Mouse (Mus musculus) hindbrain, embryonic 15.5 days (tissue): ENCODE data around the gene Prr5l. TPM values are rescaled to one million over a fixed set of nuclear protein-coding genes. Genes with fewer than 3 reads are reported as not detected.

ENCODE experiments used
- ATAC-seq: fragments of 200-750 bp; cut with Nextera tagmentation; 2 replicates; pipeline ENCODE4 v1.8.0; 2017; ENCODE audit warnings: low read depth, moderate number of reproducible peaks, moderate TSS enrichment; ENCODE audit not compliant: low FRiP score
- H3K27ac ChIP-seq: fragments of 300-500 bp; sonication (generic); replicated peaks from 2 replicates; pipeline ENCODE4 v1.5.1; 2015; ENCODE audit warnings: mild to moderate bottlenecking, inconsistent platforms
- H3K27me3 ChIP-seq: fragments of 300-500 bp; sonication (generic); 2 replicates; pipeline ENCODE4 v1.6.1; 2015; ENCODE audit warnings: control low read depth, inconsistent platforms
- H3K36me3 ChIP-seq: fragments of 300-500 bp; sonication (generic); 2 replicates; pipeline ENCODE4 v1.6.1; 2015; ENCODE audit warnings: control low read depth, inconsistent platforms
- H3K4me1 ChIP-seq: fragments of 300-500 bp; sonication (generic); replicated peaks from 2 replicates; pipeline ENCODE4 v1.6.1; 2015; ENCODE audit warnings: control low read depth, inconsistent platforms
- H3K4me2 ChIP-seq: fragments of 300-500 bp; sonication (generic); 2 replicates; pipeline ENCODE4 v1.6.1; 2015; ENCODE audit warnings: moderate library complexity, mild to moderate bottlenecking, inconsistent platforms
- H3K4me3 ChIP-seq: fragments of 300-500 bp; sonication (generic); 2 replicates; pipeline ENCODE4 v1.5.1; 2015; ENCODE audit warnings: mild to moderate bottlenecking, inconsistent platforms
- H3K9ac ChIP-seq: fragments of 300-500 bp; sonication (generic); 2 replicates; pipeline ENCODE4 v1.6.1; 2015; ENCODE audit warnings: inconsistent platforms
- H3K9me3 ChIP-seq: fragments of 300-500 bp; sonication (generic); 2 replicates; pipeline ENCODE4 v1.6.1; 2016; ENCODE audit warnings: control low read depth, inconsistent platforms
- WGBS: fragments of 180-500 bp; shearing (Covaris S2); methylation state at CpG from one replicate; pipeline ENCODE4 v1.1.7; 2015; 5-methylcytosine and 5-hydroxymethylcytosine counted together
- polyA plus RNA-seq: library from polyadenylated mRNA; unstranded; fragments of >200 nt; fragmentation: Nextera tagmentation; extraction: Ambion mirVana; gene quantifications from 2 replicates; pipeline ENCODE4 v1.2.1, GENCODE M21; 2015

The Prr5l gene
- polyA plus RNA-seq, 1 experiment from 2014 or later: 5.9 TPM

DNA sequence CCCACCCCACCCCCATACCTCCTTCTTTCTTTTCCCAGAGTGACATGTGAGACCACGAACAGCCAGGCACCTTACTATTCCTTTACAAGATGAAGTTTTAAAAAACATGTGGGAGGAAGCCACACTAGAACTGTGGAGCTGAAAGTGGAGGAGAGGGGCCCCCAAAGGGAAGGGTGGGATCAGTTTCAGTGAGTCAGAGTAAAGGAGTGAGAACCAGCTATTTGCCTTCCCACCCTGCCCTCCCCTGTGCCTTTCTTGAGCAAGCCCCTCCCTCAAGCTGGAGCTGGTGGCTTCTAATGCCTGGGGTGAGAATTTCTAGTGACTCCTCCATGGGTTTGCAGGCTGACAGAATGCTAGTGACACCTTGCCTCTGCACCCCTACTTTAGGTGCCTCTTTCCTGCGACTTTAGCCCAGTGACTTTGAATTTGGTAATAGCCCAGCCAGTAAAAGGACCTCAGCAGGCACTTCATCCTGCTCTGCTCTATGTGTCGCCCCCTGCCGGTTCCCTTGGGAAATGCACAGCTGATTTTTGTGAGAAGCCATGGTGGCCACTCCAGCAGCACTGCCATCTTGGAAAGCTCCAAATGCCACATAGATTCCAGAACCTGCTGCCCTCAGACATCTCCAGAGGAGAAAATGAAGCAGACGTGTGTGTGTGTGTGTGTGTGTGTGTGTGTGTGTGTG lies 67.4 kb downstream of the Prr5l start:
- Histone ChIP-seq H3K36me3 (no peaks in the 10 kb centered on the region), H3K27ac (no peak overlapping the region), H3K4me1 (no peaks in the 10 kb centered on the region), H3K27me3 (no peaks in the 10 kb centered on the region), H3K4me2 (no peak overlapping the region), H3K9ac (no peak overlapping the region), H3K9me3 (no peaks in the 10 kb centered on the region), H3K4me3 (no peak overlapping the region)
- WGBS: 42% methylated on average over 5 of the region's 5 CpGs
- ATAC-seq: no peak

DNA sequence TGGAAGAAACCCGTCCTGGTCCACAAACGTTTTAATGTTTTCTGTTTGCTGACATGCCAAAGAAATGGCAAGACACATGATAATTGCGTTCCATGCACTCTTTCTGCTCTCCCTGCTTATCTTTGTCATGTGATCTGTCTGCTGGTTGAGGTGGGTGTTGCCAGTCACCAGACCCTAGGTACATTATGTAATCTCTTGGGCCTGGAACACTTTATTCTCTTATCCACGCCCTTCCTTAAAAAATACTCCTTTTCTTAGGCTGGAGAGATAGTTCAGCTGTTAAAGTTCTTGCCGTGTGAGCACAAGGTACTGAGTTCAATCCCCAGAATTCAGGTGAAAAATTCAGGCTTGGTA lies 68.6 kb downstream of the Prr5l start:
- Histone ChIP-seq H3K4me2 (no peak overlapping the region), H3K9ac (no peak overlapping the region), H3K9me3 (no peaks in the 10 kb centered on the region), H3K27me3 (no peaks in the 10 kb centered on the region), H3K4me1 (no peaks in the 10 kb centered on the region), H3K36me3 (no peaks in the 10 kb centered on the region), H3K27ac (no peak overlapping the region), H3K4me3 (no peak overlapping the region)
- WGBS: 83% methylated on average over 5 of the region's 5 CpGs
- ATAC-seq: no peak

DNA sequence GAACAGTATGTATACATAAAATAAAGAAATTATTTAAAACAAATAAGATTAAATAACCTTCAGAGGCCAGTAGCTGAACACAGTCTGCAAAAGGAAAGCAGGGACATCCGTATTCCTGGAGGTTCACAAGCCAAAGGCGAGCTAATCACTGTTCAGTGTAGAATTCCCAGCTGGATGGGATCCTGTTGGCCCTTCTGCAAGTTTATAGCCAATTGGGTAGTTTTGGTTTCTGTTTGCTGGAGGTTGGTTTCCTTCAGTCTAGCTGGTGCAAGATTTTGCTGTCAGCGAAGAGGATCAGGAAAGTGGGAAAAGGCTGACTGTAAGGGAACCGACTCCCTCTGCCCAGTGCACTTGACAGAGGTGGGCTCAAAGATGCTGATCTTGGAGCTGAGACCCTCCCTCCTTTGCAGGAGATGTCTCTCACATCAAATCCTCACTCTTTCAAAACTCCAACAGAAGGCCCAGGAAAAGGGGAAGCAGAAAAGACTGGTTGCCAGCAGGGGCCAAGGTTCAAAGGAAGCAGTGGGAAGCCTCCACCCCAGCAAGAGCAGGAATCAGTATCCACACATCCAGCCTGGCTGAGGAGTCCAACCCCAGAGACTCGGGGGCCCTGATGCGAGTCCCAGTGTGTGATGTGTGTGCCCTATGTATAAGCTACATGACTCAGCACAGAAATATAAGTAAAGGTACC lies 69.1 kb downstream of the Prr5l start:
- 58% methylated on average over 6 of the region's 6 CpGs for WGBS
- H3K4me3 ChIP-seq: no peak overlapping the region
- H3K27me3 ChIP-seq: no peaks in the 10 kb centered on the region
- H3K36me3 ChIP-seq: no peaks in the 10 kb centered on the region
- no peaks in the 10 kb centered on the region for H3K9me3 ChIP-seq
- no peak overlapping the region for H3K27ac ChIP-seq
- no peaks in the 10 kb centered on the region for H3K4me1 ChIP-seq
- H3K9ac ChIP-seq: no peak overlapping the region
- no peak overlapping the region for H3K4me2 ChIP-seq
- ATAC-seq: no peak

DNA sequence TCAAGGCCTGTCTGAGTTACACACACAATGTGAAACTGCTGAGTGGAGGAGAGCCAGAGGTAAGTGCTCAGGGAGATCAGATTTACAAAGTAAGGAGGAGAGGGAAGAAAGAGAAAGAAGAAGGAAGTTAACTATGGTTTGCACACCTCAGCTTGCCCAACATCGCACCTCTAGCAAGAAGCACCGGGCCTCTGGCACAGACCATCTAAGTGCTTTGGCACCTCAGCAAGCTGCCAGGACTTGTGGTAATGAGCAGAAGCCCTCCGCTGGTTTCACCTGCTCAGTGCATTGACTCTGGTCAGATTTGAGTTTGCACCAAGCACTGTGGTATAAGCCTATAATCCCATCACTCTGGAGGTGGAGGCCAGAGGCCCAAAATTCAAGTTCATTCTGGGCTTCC lies 70.9 kb downstream of the Prr5l start:
- 92% methylated on average over 3 of the region's 3 CpGs for WGBS
- H3K27me3 ChIP-seq: no peaks in the 10 kb centered on the region
- H3K9ac ChIP-seq: no peak overlapping the region

DNA sequence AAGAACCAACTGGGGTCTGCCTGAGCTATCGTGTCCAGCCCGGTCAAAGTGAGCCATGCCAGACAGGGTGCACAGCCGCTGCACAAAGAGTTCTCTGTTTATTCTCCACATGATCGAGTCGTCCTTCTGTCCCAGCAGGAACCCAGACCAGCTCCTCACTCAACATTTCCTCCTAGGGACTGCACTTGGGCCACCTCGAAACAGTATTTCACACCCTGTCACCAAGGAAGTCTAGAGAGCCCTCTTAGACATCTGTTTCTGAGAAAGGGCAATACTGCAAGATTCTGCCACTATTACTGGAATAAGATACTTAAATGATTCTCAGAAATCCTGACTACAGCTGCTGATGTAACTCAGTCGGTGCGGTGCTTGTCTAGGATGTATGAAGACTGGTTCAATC lies 72.1 kb downstream of the Prr5l start:
- Histone ChIP-seq H3K4me1 (no peaks in the 10 kb centered on the region), H3K36me3 (no peaks in the 10 kb centered on the region), H3K9ac (no peak overlapping the region), H3K9me3 (no peaks in the 10 kb centered on the region), H3K27ac (no peak overlapping the region), H3K4me3 (no peak overlapping the region), H3K27me3 (no peaks in the 10 kb centered on the region), H3K4me2 (no peak overlapping the region)
- ATAC-seq: no peak
- WGBS: 67% methylated on average over 8 of the region's 8 CpGs

More for the DNA sequence above, 70.9 kb downstream of the Prr5l start:
- Histone ChIP-seq H3K9me3 (no peaks in the 10 kb centered on the region), H3K27ac (no peak overlapping the region), H3K36me3 (no peaks in the 10 kb centered on the region), H3K4me3 (no peak overlapping the region), H3K4me2 (no peak overlapping the region), H3K4me1 (no peaks in the 10 kb centered on the region)
- ATAC-seq: no peak

DNA sequence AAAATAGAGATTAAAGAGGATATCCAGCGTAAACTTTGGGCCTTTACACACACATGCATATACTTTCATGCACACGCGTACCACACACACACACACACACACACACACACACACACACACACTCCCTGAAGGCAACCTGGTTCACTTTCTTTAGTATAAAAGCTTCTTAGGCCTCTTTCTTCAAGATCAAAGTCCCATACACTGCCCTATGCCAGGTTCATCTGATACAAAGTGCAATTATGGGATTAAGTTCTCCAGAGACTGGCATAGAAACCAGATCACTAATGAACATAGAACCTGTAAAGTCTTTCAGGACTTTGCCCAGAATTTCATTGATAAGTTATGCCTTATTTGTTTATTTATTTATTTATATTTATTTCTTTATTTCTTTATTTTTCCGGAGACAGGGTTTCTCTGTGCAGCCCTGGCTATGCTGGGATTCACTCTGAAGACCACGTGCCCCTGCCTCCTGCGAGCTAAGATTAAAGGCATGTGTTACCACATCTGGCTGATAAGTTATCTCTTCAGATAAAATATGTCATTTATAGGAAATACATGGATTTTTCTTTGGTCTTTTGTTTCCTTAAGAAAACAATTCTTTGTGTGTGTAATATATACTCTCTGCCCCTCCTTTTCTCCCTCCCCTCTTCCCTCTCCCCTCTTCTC lies 73.1 kb downstream of the Prr5l start:
- Histone ChIP-seq H3K4me3 (no peak overlapping the region), H3K4me2 (no peak overlapping the region), H3K36me3 (no peaks in the 10 kb centered on the region), H3K27me3 (no peaks in the 10 kb centered on the region), H3K4me1 (no peaks in the 10 kb centered on the region), H3K9me3 (no peaks in the 10 kb centered on the region), H3K9ac (no peak overlapping the region), H3K27ac (no peak overlapping the region)
- WGBS: 96% methylated on average over 6 of the region's 6 CpGs
- no peak for ATAC-seq

DNA sequence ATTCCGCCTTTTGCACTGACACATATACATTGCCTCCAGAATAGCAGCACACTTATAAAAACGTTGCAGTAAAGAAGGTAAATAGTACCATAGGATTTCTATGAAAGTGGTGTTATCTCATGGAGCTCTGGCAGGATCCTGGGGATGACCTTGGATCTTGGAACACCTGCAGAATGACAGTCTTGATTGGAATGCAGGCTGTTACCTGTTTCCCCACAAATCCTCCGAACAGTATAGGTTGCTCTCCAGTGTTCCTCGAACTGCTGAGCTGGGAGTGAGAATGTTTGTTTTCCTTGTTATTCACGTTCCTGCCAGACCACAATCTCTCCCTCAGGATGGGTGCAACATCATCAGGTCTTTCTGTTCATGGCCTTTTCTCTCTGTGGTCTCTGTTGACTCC lies 75.1 kb downstream of the Prr5l start:
- 81% methylated on average over 5 of the region's 5 CpGs for WGBS
- H3K27ac ChIP-seq: no peak overlapping the region
- no peaks in the 10 kb centered on the region for H3K27me3 ChIP-seq
- no peaks in the 10 kb centered on the region for H3K36me3 ChIP-seq
- H3K9me3 ChIP-seq: no peaks in the 10 kb centered on the region
- H3K4me2 ChIP-seq: no peak overlapping the region
- no peak overlapping the region for H3K4me3 ChIP-seq
- ATAC-seq: no peak
- no peak overlapping the region for H3K9ac ChIP-seq
- H3K4me1 ChIP-seq: no peaks in the 10 kb centered on the region

DNA sequence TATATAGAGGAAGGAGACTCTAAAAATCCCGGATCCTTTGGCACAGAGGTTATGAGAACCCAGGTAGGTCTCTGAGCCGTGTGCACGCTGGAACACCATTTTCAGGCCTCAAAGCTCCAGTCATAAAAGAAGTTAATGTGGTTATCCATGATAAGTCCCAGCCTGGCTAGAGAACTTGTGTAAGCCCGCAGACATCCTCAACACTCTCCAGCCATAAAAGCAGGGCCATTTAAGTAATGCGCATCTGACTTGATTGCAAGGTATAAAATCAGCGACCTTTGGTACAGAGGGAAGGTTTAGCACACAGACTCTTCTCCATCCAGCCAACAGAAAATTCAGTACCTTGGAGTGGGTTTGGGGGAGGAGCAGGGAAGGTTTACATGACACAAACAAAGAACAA lies 80.6 kb downstream of the Prr5l start:
- no peaks in the 10 kb centered on the region for H3K36me3 ChIP-seq
- no peak overlapping the region for H3K27ac ChIP-seq
- H3K4me3 ChIP-seq: no peak overlapping the region
- peaks cover 6% of the 10 kb centered on the region for H3K27me3 ChIP-seq
- no peak for ATAC-seq
- WGBS: 93% methylated on average over 6 of the region's 6 CpGs
- H3K4me1 ChIP-seq: peaks cover 11% of the 10 kb centered on the region
- no peak overlapping the region for H3K9ac ChIP-seq
- H3K9me3 ChIP-seq: no peaks in the 10 kb centered on the region
- H3K4me2 ChIP-seq: no peak overlapping the region

DNA sequence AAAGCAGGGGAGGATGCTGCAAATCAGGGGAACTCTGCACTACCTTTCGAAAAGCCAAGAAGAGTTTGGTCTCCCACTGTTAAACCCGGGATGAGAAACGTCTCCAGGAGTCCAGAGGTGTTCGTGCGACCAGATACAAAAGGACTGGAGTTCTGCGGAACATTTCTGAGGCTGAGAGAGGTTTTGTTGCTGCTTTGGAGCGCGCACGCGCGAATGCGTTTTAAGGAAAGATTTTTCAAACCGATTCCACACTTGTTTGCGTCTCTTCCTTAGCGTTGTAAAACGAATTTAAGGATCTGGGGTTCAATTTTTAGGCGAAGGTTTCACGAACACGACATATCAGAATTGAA lies 85.0 kb downstream of the Prr5l start:
- Histone ChIP-seq H3K4me1 (peaks cover 27% of the 10 kb centered on the region), H3K36me3 (no peaks in the 10 kb centered on the region), H3K4me2 (peak overlapping the region; percentile 83), H3K9ac (peak overlapping the region; percentile 24), H3K9me3 (no peaks in the 10 kb centered on the region), H3K27me3 (peaks cover 27% of the 10 kb centered on the region), H3K4me3 (peak overlapping the region; percentile 47), H3K27ac (0 out of 2 replicates have a peak overlapping the region, but pooled peaks have one; percentile 44)
- ATAC-seq: no peak
- WGBS: 3% methylated on average over 19 of the region's 19 CpGs

DNA sequence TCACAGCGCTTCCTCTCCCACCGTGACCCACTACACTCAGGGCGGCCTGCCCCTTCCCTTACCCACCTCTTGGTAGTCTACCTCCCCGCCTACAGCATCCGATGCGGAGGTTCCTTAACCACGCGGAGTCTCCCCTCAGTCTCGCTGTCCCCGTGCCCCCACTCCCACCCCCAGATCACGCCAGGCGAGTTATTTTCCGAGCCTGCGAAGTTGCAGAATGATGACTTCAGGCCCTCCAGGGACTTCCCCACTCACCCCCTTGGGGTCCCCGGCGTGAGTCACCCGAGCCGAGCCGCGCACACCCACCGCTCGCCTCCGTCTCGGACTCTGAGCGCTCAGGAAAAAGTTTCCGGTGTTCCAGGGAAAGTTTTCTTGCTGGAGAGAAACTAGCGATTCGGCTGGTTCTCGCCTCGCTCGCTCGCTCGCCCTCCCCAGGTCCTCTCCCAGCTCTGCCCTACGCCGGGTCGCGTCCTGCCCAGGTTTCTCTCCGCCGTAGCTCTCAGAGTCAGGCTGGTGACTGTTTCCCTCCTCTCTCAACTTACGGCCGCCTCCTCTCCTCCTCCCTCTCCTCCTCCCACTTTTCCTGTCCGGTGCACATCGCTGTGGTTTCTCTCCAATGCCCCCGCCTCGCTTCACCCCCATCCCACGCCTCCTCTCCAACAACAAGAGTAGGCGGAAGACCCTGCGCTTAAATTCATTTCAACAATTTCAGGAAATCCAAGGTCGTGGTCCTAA lies 85.5 kb downstream of the Prr5l start:
- no peaks in the 10 kb centered on the region for H3K36me3 ChIP-seq
- peaks cover 27% of the 10 kb centered on the region for H3K27me3 ChIP-seq
- H3K27ac ChIP-seq: peak overlapping the region; percentile 44; the same call in 1 of the 2 replicates
- H3K4me2 ChIP-seq: peak overlapping the region; percentile 83
- H3K4me1 ChIP-seq: peaks cover 31% of the 10 kb centered on the region
- under 1% methylated on average over 48 of the region's 49 CpGs for WGBS
- peak overlapping the region; percentile 47 for H3K4me3 ChIP-seq
- no peaks in the 10 kb centered on the region for H3K9me3 ChIP-seq
- H3K9ac ChIP-seq: peak overlapping the region; percentile 28
- ATAC-seq: peak; percentile 58

DNA sequence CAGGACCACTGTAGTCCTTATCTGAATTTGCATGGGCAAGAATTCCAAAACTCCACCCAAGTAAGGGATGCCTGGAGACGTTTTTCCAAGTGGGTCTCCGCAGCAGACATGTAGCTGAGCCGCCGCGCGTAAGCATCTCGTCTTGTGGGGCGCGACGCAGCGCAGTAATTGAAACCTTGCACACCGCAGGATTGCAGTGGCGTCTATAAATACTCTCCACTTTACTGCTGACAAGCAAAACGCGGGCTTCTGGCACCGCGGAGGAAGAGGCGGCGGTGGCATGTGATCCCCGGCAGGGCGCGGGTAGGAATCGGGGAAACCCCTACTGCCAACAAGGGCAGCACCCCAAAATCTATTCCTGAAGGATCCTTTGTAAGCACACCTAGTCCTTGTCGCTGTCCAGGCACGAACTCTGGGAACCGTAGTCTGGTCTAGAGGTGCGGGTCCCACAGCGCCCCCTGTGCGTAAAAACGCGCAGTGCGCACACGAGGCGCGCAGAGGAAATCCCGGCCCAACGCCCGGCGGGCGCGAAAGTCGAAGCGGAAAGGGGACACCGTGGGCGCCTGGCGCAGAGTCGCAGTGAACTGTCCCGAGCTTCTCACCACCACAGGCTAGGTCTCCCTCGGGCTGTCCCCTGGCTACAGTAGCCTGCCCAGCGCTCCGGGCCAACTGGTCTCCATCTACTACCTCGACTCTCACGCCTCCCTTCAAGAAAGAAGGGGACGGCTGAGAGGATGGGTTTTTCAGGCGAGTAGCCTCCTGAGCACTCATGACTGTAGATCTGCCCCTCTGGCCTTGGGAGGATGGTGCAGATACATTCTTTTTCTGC lies 86.3 kb downstream of the Prr5l start:
- peak overlapping the region; percentile 28 for H3K9ac ChIP-seq
- peak overlapping the region; percentile 47 for H3K4me3 ChIP-seq
- peak overlapping the region; percentile 44; the same call in 1 of the 2 replicates for H3K27ac ChIP-seq
- H3K27me3 ChIP-seq: peaks cover 27% of the 10 kb centered on the region
- WGBS: 1% methylated on average over 55 of the region's 55 CpGs
- H3K9me3 ChIP-seq: no peaks in the 10 kb centered on the region
- H3K36me3 ChIP-seq: no peaks in the 10 kb centered on the region
- peak; percentile 72 for ATAC-seq
- H3K4me1 ChIP-seq: peaks cover 32% of the 10 kb centered on the region
- peak overlapping the region; percentile 83 for H3K4me2 ChIP-seq
